Mouse (Mus musculus): ENCODE data around the gene Gm21103.
"Not testable (repeated sequence)": the region's sequence is repeated elsewhere in the genome, so short reads cannot be mapped to it uniquely, and the experiment has no call there.

DNA sequence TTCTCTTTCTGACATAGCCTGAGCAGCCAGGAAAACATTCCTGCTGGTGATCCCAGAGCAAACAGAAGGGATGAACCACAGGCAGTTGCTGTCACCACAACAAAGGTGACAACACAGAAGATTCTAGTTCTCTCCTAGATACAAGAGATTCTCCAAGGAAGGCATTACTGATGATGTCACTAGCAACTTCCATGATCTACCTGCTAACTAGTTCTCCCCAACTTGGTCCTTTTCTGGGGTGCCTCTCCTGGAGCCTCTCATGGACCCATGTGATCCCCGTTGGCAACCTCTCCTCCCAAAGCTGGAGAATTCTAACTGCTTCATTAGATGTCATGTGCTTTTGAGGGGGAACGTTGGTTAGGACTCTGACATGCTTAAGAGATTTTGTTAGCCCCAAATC is at the start of gene Gm21103:
- not testable (repeated sequence) for TF ChIP-seq POLR2A, CTCF (IDR thresholded peaks at IDR 0.05; ENCODE audit: extremely low read depth, insufficient read depth, low read length)

Measured in cortical plate, adult 2 months (tissue).